Mouse (Mus musculus): Measurements from ENCODE around the gene Usp6nl. TPM values are rescaled to one million over a fixed set of nuclear protein-coding genes. Genes with fewer than 3 reads are reported as not detected.

Usp6nl gene
- polyA plus RNA-seq, 1 experiment from 2014 or later: 25.3 TPM

- POLR2A ChIA-PET: interaction anchor here (0.7 kb wide), 1 partner anchor 255 kb away, joined by 9 read pairs; no protein-coding TSS in a partner anchor
- ATAC-seq (peak; percentile 59), DNase-seq (ENCODE audit: low read depth, low spot score) (peak; percentile 53)
- no peak for TF ChIP-seq CTCF (IDR thresholded peaks at IDR 0.05)
- in situ Hi-C loops (cut with MboI; ENCODE audit: low pct_unique_long_range_greater_than_20kb): no loop called here
- no peaks in the 10 kb centered on the region for H3K27me3 ChIP-seq
- CTCF ChIA-PET: interaction anchor here (1.3 kb wide), 1 partner anchor 244 kb away, joined by 3 read pairs; no protein-coding TSS in a partner anchor
These were observed 141.6 kb downstream of the Usp6nl start for GRCm38 (mm10) chr2:6463772-6464661.

GRCm38 (mm10) chr2:6466396-6466795, 143.9 kb downstream of the Usp6nl start:
- ChIA-PET POLR2A (no interaction called here), CTCF (no interaction called here)
- ATAC-seq (no peak), DNase-seq (ENCODE audit: low read depth, low spot score) (no peak)
- TF ChIP-seq CTCF (IDR thresholded peaks at IDR 0.05): no peak
- in situ Hi-C loops (cut with MboI; ENCODE audit: low pct_unique_long_range_greater_than_20kb): no loop called here
- no peaks in the 10 kb centered on the region for H3K27me3 ChIP-seq

GRCm38 (mm10) chr2:6467318-6467717, 144.9 kb downstream of the Usp6nl start:
- ATAC-seq (no peak), DNase-seq (ENCODE audit: low read depth, low spot score) (no peak)
- no peaks in the 10 kb centered on the region for H3K27me3 ChIP-seq
- TF ChIP-seq CTCF (IDR thresholded peaks at IDR 0.05): no peak
- in situ Hi-C loops (cut with MboI; ENCODE audit: low pct_unique_long_range_greater_than_20kb): no loop called here
- POLR2A ChIA-PET: no interaction called here
- CTCF ChIA-PET: interaction anchor here (1.4 kb wide), 1 partner anchor 275 kb away, joined by 3 read pairs; no protein-coding TSS in a partner anchor

- H3K27me3 ChIP-seq: no peaks in the 10 kb centered on the region
- DNase-seq (ENCODE audit: low read depth, low spot score) (peak; percentile 22), ATAC-seq (peak; percentile 70)
- TF ChIP-seq CTCF (IDR thresholded peaks at IDR 0.05): peak; percentile 94
- CTCF ChIA-PET: interaction anchor here (0.7 to 2.5 kb wide), 12 partner anchors 11 to 261 kb away, joined by 3 to 15 read pairs (median 4); no protein-coding TSS in a partner anchor
- POLR2A ChIA-PET: no interaction called here
- in situ Hi-C loops (cut with MboI; ENCODE audit: low pct_unique_long_range_greater_than_20kb): no loop called here
These were observed 146.7 kb downstream of the Usp6nl start for GRCm38 (mm10) chr2:6469164-6469563.

- ATAC-seq (no peak), DNase-seq (ENCODE audit: low read depth, low spot score) (no peak)
- CTCF ChIA-PET: interaction anchor here (1.0 kb wide), 1 partner anchor 251 kb away, joined by 3 read pairs; no protein-coding TSS in a partner anchor
- TF ChIP-seq CTCF (IDR thresholded peaks at IDR 0.05): no peak
- POLR2A ChIA-PET: no interaction called here
- in situ Hi-C loops (cut with MboI; ENCODE audit: low pct_unique_long_range_greater_than_20kb): no loop called here
- no peaks in the 10 kb centered on the region for H3K27me3 ChIP-seq
These were observed 148.7 kb downstream of the Usp6nl start for GRCm38 (mm10) chr2:6471110-6471611.

- POLR2A ChIA-PET: no interaction called here
- in situ Hi-C loops (cut with MboI; ENCODE audit: low pct_unique_long_range_greater_than_20kb): no loop called here
These were observed 151.4 kb downstream of the Usp6nl start for GRCm38 (mm10) chr2:6473829-6474228.

GRCm38 (mm10) chr2:6477884-6478283, 155.4 kb downstream of the Usp6nl start:
- in situ Hi-C loops (cut with MboI; ENCODE audit: low pct_unique_long_range_greater_than_20kb): no loop called here
- H3K27me3 ChIP-seq: no peaks in the 10 kb centered on the region
- ChIA-PET CTCF (interaction anchor here (0.6 kb wide), 1 partner anchor 634 kb away, joined by 3 read pairs; no protein-coding TSS in a partner anchor), POLR2A (no interaction called here)
- TF ChIP-seq CTCF (IDR thresholded peaks at IDR 0.05): no peak
- DNase-seq (ENCODE audit: low read depth, low spot score): no peak
- no peak for ATAC-seq

More at GRCm38 (mm10) chr2:6473829-6474228, 151.4 kb downstream of the Usp6nl start:
- H3K27me3 ChIP-seq: no peaks in the 10 kb centered on the region
- ATAC-seq (no peak), DNase-seq (ENCODE audit: low read depth, low spot score) (no peak)
- no peak for TF ChIP-seq CTCF (IDR thresholded peaks at IDR 0.05)
- CTCF ChIA-PET: no interaction called here

- CTCF ChIA-PET: interaction anchor here (0.6 kb wide), 1 partner anchor 634 kb away, joined by 3 read pairs; no protein-coding TSS in a partner anchor
- no peaks in the 10 kb centered on the region for H3K27me3 ChIP-seq
- POLR2A ChIA-PET: no interaction called here
- no peak for TF ChIP-seq CTCF (IDR thresholded peaks at IDR 0.05)
- ATAC-seq: no peak
- in situ Hi-C loops (cut with MboI; ENCODE audit: low pct_unique_long_range_greater_than_20kb): no loop called here
- no peak for DNase-seq (ENCODE audit: low read depth, low spot score)
These were observed 156.0 kb downstream of the Usp6nl start for GRCm38 (mm10) chr2:6478361-6478965.

- ATAC-seq (no peak), DNase-seq (ENCODE audit: low read depth, low spot score) (no peak)
- in situ Hi-C loops (cut with MboI; ENCODE audit: low pct_unique_long_range_greater_than_20kb): no loop called here
- no peak for TF ChIP-seq CTCF (IDR thresholded peaks at IDR 0.05)
- ChIA-PET CTCF (no interaction called here), POLR2A (no interaction called here)
- H3K27me3 ChIP-seq: no peaks in the 10 kb centered on the region
These were observed 156.5 kb downstream of the Usp6nl start for GRCm38 (mm10) chr2:6478966-6479391.

- ATAC-seq: no peak
- POLR2A ChIA-PET: no interaction called here
These were observed 157.2 kb downstream of the Usp6nl start for GRCm38 (mm10) chr2:6479620-6480019.

More at GRCm38 (mm10) chr2:6479620-6480019, 157.2 kb downstream of the Usp6nl start:
- in situ Hi-C loops (cut with MboI; ENCODE audit: low pct_unique_long_range_greater_than_20kb): no loop called here
- TF ChIP-seq CTCF (IDR thresholded peaks at IDR 0.05): no peak
- CTCF ChIA-PET: no interaction called here
- DNase-seq (ENCODE audit: low read depth, low spot score): no peak
- no peaks in the 10 kb centered on the region for H3K27me3 ChIP-seq

Data from Patski (cell line).